Mouse (Mus musculus) intestine, embryonic 16.5 days (tissue): ENCODE data around the gene Kin. TPM values are rescaled to one million over a fixed set of nuclear protein-coding genes. Genes with fewer than 3 reads are reported as not detected.

Experiments used
- ATAC-seq: fragments of 200-750 bp; cut with Nextera tagmentation; 2 replicates; pipeline ENCODE4 v1.8.0; 2017; ENCODE audit warnings: moderate TSS enrichment, moderate library complexity
- H3K27ac ChIP-seq: fragments of 300-500 bp; sonication (generic); 2 replicates; pipeline ENCODE4 v1.5.1; 2014; ENCODE audit warnings: mild to moderate bottlenecking, low read length
- H3K27me3 ChIP-seq: fragments of 300-500 bp; sonication (generic); replicated peaks from 2 replicates; pipeline ENCODE4 v1.6.1; 2014; ENCODE audit warnings: low read length, control low read depth, mixed read lengths; ENCODE audit not compliant: control insufficient read depth, insufficient read depth
- H3K36me3 ChIP-seq: fragments of 300-500 bp; sonication (generic); 2 replicates; pipeline ENCODE4 v1.6.1; 2014; ENCODE audit warnings: low read length, control low read depth; ENCODE audit not compliant: control insufficient read depth, insufficient read depth
- H3K4me1 ChIP-seq: fragments of 300-500 bp; sonication (generic); 2 replicates; pipeline ENCODE4 v1.6.1; 2014; ENCODE audit warnings: low read length, control low read depth, mixed read lengths; ENCODE audit not compliant: control insufficient read depth, insufficient read depth
- H3K4me2 ChIP-seq: fragments of 300-500 bp; sonication (generic); 2 replicates; pipeline ENCODE4 v1.6.1; 2014; ENCODE audit warnings: low read depth, low read length, control low read depth
- H3K4me3 ChIP-seq: fragments of 300-500 bp; sonication (generic); 2 replicates; pipeline ENCODE4 v1.5.1; 2014; ENCODE audit warnings: mild to moderate bottlenecking, low read length
- H3K9ac ChIP-seq: fragments of 300-500 bp; sonication (generic); 2 replicates; pipeline ENCODE4 v1.6.1; 2014; ENCODE audit warnings: low read depth, low read length
- H3K9me3 ChIP-seq: fragments of 300-500 bp; sonication (generic); 2 replicates; pipeline ENCODE4 v1.6.1; 2016; ENCODE audit warnings: low read length, control low read depth; ENCODE audit not compliant: control insufficient read depth
- WGBS: fragments of 180-500 bp; shearing (Covaris S2); extraction: QIAGEN DNeasy Blood & Tissue Kit; methylation state at CpG from one replicate; pipeline ENCODE4 v1.1.7; 2014; 5-methylcytosine and 5-hydroxymethylcytosine counted together
- polyA plus RNA-seq: library from polyadenylated mRNA; unstranded; fragments of >200 nt; fragmentation: Nextera tagmentation; extraction: Ambion mirVana; gene quantifications from 2 replicates; pipeline ENCODE4 v1.2.1, GENCODE M21; 2015

Kin gene
- polyA plus RNA-seq, 1 experiment from 2014 or later: 22.7 TPM

DNA sequence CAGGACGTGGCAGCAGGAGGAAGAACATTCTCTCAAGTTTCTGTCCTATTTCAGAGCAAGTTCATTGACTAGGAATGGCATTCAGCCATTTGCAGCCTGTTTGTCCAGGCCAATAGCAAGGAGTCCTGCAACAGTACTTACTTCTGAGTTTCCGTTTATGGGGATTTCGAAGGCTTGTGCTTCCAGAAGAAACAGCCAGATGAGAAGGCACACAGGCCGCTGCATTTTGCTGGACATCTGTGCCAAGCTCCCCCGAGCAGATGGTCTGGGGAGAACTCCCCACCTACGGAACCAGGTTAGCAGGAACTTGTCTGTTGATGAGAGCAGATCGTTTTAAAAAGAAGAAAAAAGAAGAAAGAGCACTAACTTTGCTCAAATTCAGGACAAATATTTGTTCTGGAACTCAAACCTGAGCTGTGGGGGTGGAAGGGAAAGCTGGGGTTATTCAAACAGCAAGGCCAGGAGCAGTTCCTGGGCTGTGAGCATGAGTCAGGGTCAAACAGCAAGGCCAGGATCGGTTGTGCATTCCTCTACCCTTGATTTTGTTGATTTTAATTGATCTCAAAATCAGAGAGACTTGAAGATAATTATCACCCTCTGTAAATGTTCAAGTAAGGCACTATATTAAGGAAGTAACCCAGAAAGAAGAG is 50.1 kb downstream of the Kin start:
- Histone ChIP-seq H3K27ac (no peak overlapping the region), H3K4me2 (no peak overlapping the region), H3K36me3 (no peaks in the 10 kb centered on the region), H3K27me3 (no peaks in the 10 kb centered on the region), H3K9ac (no peak overlapping the region), H3K9me3 (no peaks in the 10 kb centered on the region), H3K4me3 (no peak overlapping the region), H3K4me1 (no peaks in the 10 kb centered on the region; the same call in 1 of the 2 replicates)
- 52% methylated on average over 8 of the region's 8 CpGs for WGBS
- ATAC-seq: no peak

DNA sequence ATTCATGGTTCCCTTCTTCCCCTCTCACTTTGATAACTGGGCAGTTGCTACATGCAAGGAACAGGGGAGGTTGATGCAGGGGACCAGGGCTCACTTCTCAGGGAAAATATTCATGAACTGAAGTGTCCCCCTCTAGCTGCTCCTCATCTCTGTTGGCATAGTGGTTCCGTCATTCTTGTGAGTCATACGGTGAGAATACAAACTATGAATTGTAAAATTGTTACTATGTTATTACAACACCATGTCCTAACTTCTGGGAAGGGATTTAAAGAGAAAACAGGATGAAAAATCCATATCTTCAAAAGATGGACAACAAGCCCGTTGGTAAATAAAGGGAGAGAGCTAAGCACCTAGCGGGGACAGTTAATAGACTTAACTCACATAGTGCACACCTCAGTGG is 50.9 kb downstream of the Kin start, which contains the start of gene Itih2:
Itih2 (minus strand) TSS at position 101 of the 400 bp plus-strand sequence.
- H3K4me2 ChIP-seq: no peak within 1 kb of the TSS
- H3K4me1 ChIP-seq: no peaks in the 10 kb centered on the region; the same call in 1 of the 2 replicates
- WGBS: 93% methylated on average over 4 of the region's 4 CpGs
- no peaks in the 10 kb centered on the region for H3K27me3 ChIP-seq
- H3K9me3 ChIP-seq: no peaks in the 10 kb centered on the region
- no peak within 1 kb of the TSS for H3K9ac ChIP-seq
- ATAC-seq: no peak
- no peak within 1 kb of the TSS for H3K27ac ChIP-seq
- no peaks in the 10 kb centered on the region for H3K36me3 ChIP-seq
- no peak within 1 kb of the TSS for H3K4me3 ChIP-seq

DNA sequence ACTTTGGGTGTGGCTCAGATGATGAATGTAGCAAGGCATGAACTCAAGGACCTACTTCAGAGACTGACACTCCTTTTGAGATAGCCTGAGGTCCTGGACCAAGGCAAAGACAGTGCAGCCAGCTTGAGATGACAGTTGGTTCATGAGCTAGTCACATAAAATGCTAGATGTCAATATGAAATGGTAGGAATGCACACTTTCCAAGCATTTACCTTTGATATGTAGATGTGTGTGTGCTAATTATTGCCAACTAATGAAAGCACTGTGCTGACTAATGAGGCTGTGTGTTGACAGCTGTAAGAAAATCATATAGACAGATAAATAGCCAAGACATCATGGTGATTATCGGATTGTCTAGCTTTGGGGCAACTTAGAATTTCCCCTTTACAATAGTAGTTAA is 51.7 kb downstream of the Kin start:
- no peak overlapping the region for H3K4me3 ChIP-seq
- H3K36me3 ChIP-seq: no peaks in the 10 kb centered on the region
- no peak overlapping the region for H3K27ac ChIP-seq
- H3K9me3 ChIP-seq: no peaks in the 10 kb centered on the region
- no peak overlapping the region for H3K4me2 ChIP-seq
- 94% methylated on average over 1 of the region's 1 CpGs for WGBS
- ATAC-seq: no peak
- no peaks in the 10 kb centered on the region; the same call in 1 of the 2 replicates for H3K4me1 ChIP-seq
- no peak overlapping the region for H3K9ac ChIP-seq
- no peaks in the 10 kb centered on the region for H3K27me3 ChIP-seq

DNA sequence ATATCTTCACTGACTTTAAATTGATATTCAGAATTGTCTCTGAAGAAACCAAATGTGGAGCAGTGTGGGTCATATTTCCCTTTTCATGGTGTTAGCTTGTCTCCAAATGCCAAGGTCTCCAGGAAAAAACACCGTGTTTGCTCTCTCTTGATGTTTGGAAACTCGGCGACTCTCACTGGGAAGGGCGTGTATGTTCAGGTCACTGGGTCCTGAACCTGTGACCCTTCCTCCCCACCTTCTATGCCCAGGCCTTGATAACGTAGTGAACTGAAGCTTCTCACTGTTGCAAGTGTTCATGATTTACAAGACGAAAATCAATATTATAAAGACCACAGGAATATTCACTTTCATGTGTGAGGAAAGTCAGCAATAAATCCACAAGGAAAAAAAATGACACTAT is 53.5 kb downstream of the Kin start:
- H3K4me2 ChIP-seq: no peak overlapping the region
- ATAC-seq: no peak
- H3K27me3 ChIP-seq: no peaks in the 10 kb centered on the region
- no peak overlapping the region for H3K9ac ChIP-seq
- H3K36me3 ChIP-seq: no peaks in the 10 kb centered on the region
- no peaks in the 10 kb centered on the region; the same call in 1 of the 2 replicates for H3K4me1 ChIP-seq
- 47% methylated on average over 6 of the region's 6 CpGs for WGBS
- no peaks in the 10 kb centered on the region for H3K9me3 ChIP-seq
- H3K4me3 ChIP-seq: no peak overlapping the region
- H3K27ac ChIP-seq: no peak overlapping the region

DNA sequence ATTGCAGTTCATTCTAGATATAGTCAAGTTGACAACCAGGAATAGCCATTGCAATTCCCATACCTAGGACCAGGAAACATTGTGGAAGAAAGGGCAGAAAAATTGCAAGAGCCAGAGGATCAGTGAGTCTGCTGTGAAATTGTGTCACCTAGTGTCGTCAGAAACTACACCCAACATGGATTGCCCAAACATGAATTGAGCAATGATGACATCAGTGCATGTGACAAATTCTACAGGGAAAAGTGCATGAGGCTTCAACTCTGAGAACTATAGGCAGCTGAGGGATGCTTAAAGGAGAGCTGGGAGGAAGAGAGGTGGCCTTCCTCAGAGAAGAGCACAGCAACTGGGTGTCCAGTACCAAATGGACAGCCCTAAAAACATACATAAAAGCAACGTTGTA is 56.9 kb downstream of the Kin start:
- H3K4me1 ChIP-seq: no peaks in the 10 kb centered on the region
- no peak for ATAC-seq
- no peak overlapping the region for H3K4me2 ChIP-seq
- H3K4me3 ChIP-seq: no peak overlapping the region
- H3K27me3 ChIP-seq: no peaks in the 10 kb centered on the region
- no peak overlapping the region for H3K27ac ChIP-seq
- H3K36me3 ChIP-seq: no peaks in the 10 kb centered on the region
- H3K9me3 ChIP-seq: no peaks in the 10 kb centered on the region
- no peak overlapping the region for H3K9ac ChIP-seq
- WGBS: 81% methylated on average over 2 of the region's 2 CpGs

DNA sequence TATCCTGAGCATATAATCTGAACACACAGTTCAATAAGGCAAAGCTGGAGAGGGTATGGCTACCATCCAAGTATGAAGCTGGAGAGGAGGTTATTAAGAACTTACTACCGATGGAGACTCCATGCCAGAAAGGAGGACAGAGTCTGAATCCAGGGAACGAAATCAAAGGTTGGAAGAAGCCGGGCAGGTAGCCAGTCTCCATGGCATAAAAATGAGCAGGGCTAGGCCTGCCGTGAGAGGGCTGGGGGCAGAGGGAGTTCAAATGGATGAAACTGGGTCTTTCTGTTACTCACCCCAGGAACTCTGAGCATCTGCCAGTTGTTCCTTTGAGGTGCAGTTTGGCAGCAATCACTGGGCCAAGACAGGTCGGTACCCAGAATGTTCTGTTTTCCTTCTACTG is 60.1 kb downstream of the Kin start:
- H3K4me3 ChIP-seq: no peak overlapping the region
- no peaks in the 10 kb centered on the region for H3K4me1 ChIP-seq
- no peaks in the 10 kb centered on the region for H3K27me3 ChIP-seq
- no peak overlapping the region for H3K4me2 ChIP-seq
- no peak overlapping the region for H3K27ac ChIP-seq
- H3K9ac ChIP-seq: no peak overlapping the region
- no peak for ATAC-seq
- 75% methylated on average over 5 of the region's 5 CpGs for WGBS
- no peaks in the 10 kb centered on the region for H3K36me3 ChIP-seq
- H3K9me3 ChIP-seq: no peaks in the 10 kb centered on the region

Other genes starting within 250 kb of the Kin start
- gene 4930412O13Rik, start 199.3 kb upstream of the Kin start, polyA plus RNA-seq: not detected in 2 replicates
- gene 9230102O04Rik, start 191.1 kb upstream of the Kin start, polyA plus RNA-seq: not detected in 2 replicates
- gene Gata3, start 190.6 kb upstream of the Kin start, polyA plus RNA-seq: 2.0 and 2.1 TPM in 2 replicates
- 8.9 TPM in 2 replicates for gene Taf3, start 32.0 kb upstream of the Kin start, polyA plus RNA-seq
- gene Atp5c1, start 83 bp upstream of the Kin start, polyA plus RNA-seq: 986 and 1,011 TPM in 2 replicates
- 2.5 and 7.6 TPM in 2 replicates for gene Itih2, start 50.8 kb downstream of the Kin start, polyA plus RNA-seq
- 12.5 and 12.6 TPM in 2 replicates for gene Itih5, start 73.0 kb downstream of the Kin start, polyA plus RNA-seq